In genomic region chr6:124966466-124967118, GRCm38 (mm10) we compare ENCODE assay signal across 8 mouse cellular contexts. TPM values are rescaled to one million over a fixed set of nuclear protein-coding genes. Genes with fewer than 3 reads are reported as not detected.
DNase-seq lines count a peak whose midpoint lies in the region; ATAC-seq and TF ChIP-seq lines count a peak whose summit lies in the region.

No protein-coding gene starts in this region.

- H3K9me3 ChIP-seq in heart, embryonic 15.5 days (replicated peaks), result no peaks in the 10 kb centered on the region
- no peaks in the 10 kb centered on the region; the same call in 1 of the 2 replicates for H3K9me3 ChIP-seq in liver, embryonic 11.5 days (ENCODE audit: control insufficient read depth, low read length)
- no peaks in the 10 kb centered on the region for H3K9me3 ChIP-seq in neural tube, embryonic 14.5 days (ENCODE audit: control insufficient read depth, low read length)

- no peaks in the 10 kb centered on the region for H3K36me3 ChIP-seq in kidney, adult 2 months (ENCODE audit: control insufficient read depth, insufficient read depth, low read length)
- H3K36me3 ChIP-seq in heart, embryonic 15.5 days, result 0 out of 2 replicates have a peak, but pooled peaks cover 1% of the 10 kb centered on the region
- H3K36me3 ChIP-seq in liver, embryonic 11.5 days (ENCODE audit: control insufficient read depth, insufficient read depth, low read length), result peaks cover 4% of the 10 kb centered on the region; the same call in 1 of the 2 replicates
- H3K36me3 ChIP-seq in neural tube, embryonic 14.5 days (ENCODE audit: control insufficient read depth, insufficient read depth, low read length), result 0 out of 2 replicates have a peak, but pooled peaks cover 8% of the 10 kb centered on the region

- TF ChIP-seq POLR2A in kidney, adult 2 months (IDR thresholded peaks at IDR 0.05; ENCODE audit: low read depth, low read length), result no peak

- 0 out of 2 replicates have a peak, but pooled peaks cover 5% of the 10 kb centered on the region for H3K4me1 ChIP-seq in kidney, adult 2 months (ENCODE audit: control insufficient read depth, insufficient read depth, low read length)
- peaks cover 19% of the 10 kb centered on the region for H3K4me1 ChIP-seq in heart, embryonic 15.5 days (replicated peaks)
- H3K4me1 ChIP-seq in liver, embryonic 11.5 days (replicated peaks; ENCODE audit: control insufficient read depth, insufficient read depth, low read length), result peaks cover 13% of the 10 kb centered on the region
- peaks cover 15% of the 10 kb centered on the region for H3K4me1 ChIP-seq in neural tube, embryonic 14.5 days (ENCODE audit: control insufficient read depth, insufficient read depth, low read length)

- no peaks in the 10 kb centered on the region for H3K27me3 ChIP-seq in kidney, adult 2 months (replicated peaks; ENCODE audit: control insufficient read depth, insufficient read depth, low read length)
- H3K27me3 ChIP-seq in heart, embryonic 15.5 days, result no peaks in the 10 kb centered on the region; the same call in 1 of the 2 replicates
- no peaks in the 10 kb centered on the region for H3K27me3 ChIP-seq in liver, embryonic 11.5 days (replicated peaks; ENCODE audit: control insufficient read depth, insufficient read depth, low read length)
- H3K27me3 ChIP-seq in neural tube, embryonic 14.5 days (ENCODE audit: control insufficient read depth, insufficient read depth, low read length), result no peaks in the 10 kb centered on the region

- H3K27ac ChIP-seq in kidney, adult 2 months (ENCODE audit: insufficient read depth, low read depth, low read length), result no peak overlapping the region
- no peak overlapping the region for H3K27ac ChIP-seq in heart, embryonic 15.5 days
- no peak overlapping the region for H3K27ac ChIP-seq in liver, embryonic 11.5 days (ENCODE audit: low read depth, low read length)
- H3K27ac ChIP-seq in neural tube, embryonic 14.5 days (ENCODE audit: low read depth, low read length), result no peak overlapping the region

- peak; percentile 27 for DNase-seq in kidney, adult 2 months
- DNase-seq in kidney, postnatal 10 days, result no peak
- peak; percentile 68 for DNase-seq in NIH3T3 (ENCODE audit: low read depth)
- DNase-seq in liver, embryonic 11.5 days (ENCODE audit: low spot score), result no peak
- no peak for DNase-seq in frontal cortex, adult 2 months (ENCODE audit: extremely low spot score in 1 of 2, low spot score in 1 of 2)

- no peak overlapping the region for H3K9ac ChIP-seq in heart, embryonic 15.5 days
- no peak overlapping the region; the same call in 1 of the 2 replicates for H3K9ac ChIP-seq in liver, embryonic 11.5 days (ENCODE audit: low read depth, low read length)
- no peak overlapping the region for H3K9ac ChIP-seq in neural tube, embryonic 14.5 days (replicated peaks; ENCODE audit: low read depth, low read length)

- 84% methylated on average over 7 of the region's 7 CpGs for WGBS in kidney, adult 2 months
- WGBS in heart, embryonic 15.5 days, result 95% methylated on average over 7 of the region's 7 CpGs
- 96% methylated on average over 7 of the region's 7 CpGs for WGBS in liver, embryonic 11.5 days
- 96% methylated on average over 7 of the region's 7 CpGs for WGBS in neural tube, embryonic 14.5 days

- peak overlapping the region; percentile 88 for H3K4me2 ChIP-seq in heart, embryonic 15.5 days
- peak overlapping the region; percentile 96 for H3K4me2 ChIP-seq in liver, embryonic 11.5 days
- H3K4me2 ChIP-seq in neural tube, embryonic 14.5 days (ENCODE audit: low read depth, low read length), result peak overlapping the region; percentile 94; the same call in 1 of the 2 replicates

- ATAC-seq in heart, embryonic 15.5 days (replicated peaks; ENCODE audit: insufficient number of reproducible peaks, insufficient read depth, low FRiP score, low read depth), result no peak
- no peak for ATAC-seq in liver, embryonic 11.5 days (replicated peaks; ENCODE audit: low FRiP score)
- ATAC-seq in neural tube, embryonic 14.5 days (ENCODE audit: low read depth), result no peak
- no peak for ATAC-seq in inflammation-experienced regulatory T-cells, adult 6 months

- TF ChIP-seq CTCF in kidney, adult 2 months (conservative IDR thresholded peaks at IDR 0.05; ENCODE audit: insufficient read depth, insufficient read length, low read depth, low read length), result peak; percentile 40; the same call in 1 of the 2 replicates

- H3K4me3 ChIP-seq in kidney, adult 2 months (ENCODE audit: insufficient read depth, low read depth, low read length), result no peak overlapping the region
- H3K4me3 ChIP-seq in heart, embryonic 15.5 days, result peak overlapping the region; percentile 73
- H3K4me3 ChIP-seq in liver, embryonic 11.5 days (ENCODE audit: low read depth, low read length), result peak overlapping the region; percentile 85
- no peak overlapping the region; the same call in 1 of the 2 replicates for H3K4me3 ChIP-seq in neural tube, embryonic 14.5 days (ENCODE audit: low read depth, low read length)

RNA-seq across cellular contexts. Expression of gene Cops7a, which starts 1.3 kb away (rescaled TPM):
- 268 and 276 TPM in 2 replicates for polyA plus RNA-seq in kidney, adult 2 months (2012; rRNA removed)
- polyA plus RNA-seq in heart, embryonic 15.5 days (2015; fragmentation: Nextera tagmentation; extraction: Ambion mirVana), result 129 and 139 TPM in 2 replicates
- 147 and 159 TPM in 2 replicates for polyA plus RNA-seq in liver, embryonic 11.5 days (2014; fragmentation: Nextera tagmentation; extraction: Ambion mirVana)
- polyA plus RNA-seq in neural tube, embryonic 14.5 days (2014; fragmentation: Nextera tagmentation; extraction: Ambion mirVana), result 89.5 and 93.8 TPM in 2 replicates
- polyA plus RNA-seq in inflammation-experienced regulatory T-cells, adult 6 months (2017; shearing (Covaris generic)), result 10 to 100 TPM; 36.7 to 65.7 (median 62.6) TPM
- polyA plus RNA-seq in frontal cortex, adult 2 months (2012; rRNA removed), result 261 and 265 TPM in 2 replicates

RNA-seq across cellular contexts. Expression of gene Pianp, which starts 29.9 kb away (rescaled TPM):
- polyA plus RNA-seq in kidney, adult 2 months (2012; rRNA removed), result 0.95 and 0.99 TPM in 2 replicates
- 0.62 and 1.1 TPM in 2 replicates for polyA plus RNA-seq in heart, embryonic 15.5 days (2015; fragmentation: Nextera tagmentation; extraction: Ambion mirVana)
- 0.30 and 0.40 TPM in 2 replicates for polyA plus RNA-seq in liver, embryonic 11.5 days (2014; fragmentation: Nextera tagmentation; extraction: Ambion mirVana)
- polyA plus RNA-seq in neural tube, embryonic 14.5 days (2014; fragmentation: Nextera tagmentation; extraction: Ambion mirVana), result 41.3 and 62.3 TPM in 2 replicates
- under 1 TPM in 2 of 3 experiments, not detected in 1; 0.46 to 0.48 TPM for polyA plus RNA-seq in inflammation-experienced regulatory T-cells, adult 6 months (2017; shearing (Covaris generic))
- 181 and 198 TPM in 2 replicates for polyA plus RNA-seq in frontal cortex, adult 2 months (2012; rRNA removed)

RNA-seq across cellular contexts. Expression of gene Mlf2, which starts 35.4 kb away (rescaled TPM):
- 402 and 403 TPM in 2 replicates for polyA plus RNA-seq in kidney, adult 2 months (2012; rRNA removed)
- 358 and 371 TPM in 2 replicates for polyA plus RNA-seq in heart, embryonic 15.5 days (2015; fragmentation: Nextera tagmentation; extraction: Ambion mirVana)
- 257 and 264 TPM in 2 replicates for polyA plus RNA-seq in liver, embryonic 11.5 days (2014; fragmentation: Nextera tagmentation; extraction: Ambion mirVana)
- polyA plus RNA-seq in neural tube, embryonic 14.5 days (2014; fragmentation: Nextera tagmentation; extraction: Ambion mirVana), result 560 and 584 TPM in 2 replicates
- polyA plus RNA-seq in inflammation-experienced regulatory T-cells, adult 6 months (2017; shearing (Covaris generic)), result 10 to 100 TPM; 35.6 to 70.5 (median 42.2) TPM
- 689 and 754 TPM in 2 replicates for polyA plus RNA-seq in frontal cortex, adult 2 months (2012; rRNA removed)

RNA-seq across cellular contexts. Expression of gene Zfp384, which starts 42.4 kb away (rescaled TPM):
- 37.8 and 45.7 TPM in 2 replicates for polyA plus RNA-seq in kidney, adult 2 months (2012; rRNA removed)
- polyA plus RNA-seq in heart, embryonic 15.5 days (2015; fragmentation: Nextera tagmentation; extraction: Ambion mirVana), result 9.0 and 12.4 TPM in 2 replicates
- polyA plus RNA-seq in liver, embryonic 11.5 days (2014; fragmentation: Nextera tagmentation; extraction: Ambion mirVana), result 7.6 and 7.9 TPM in 2 replicates
- polyA plus RNA-seq in neural tube, embryonic 14.5 days (2014; fragmentation: Nextera tagmentation; extraction: Ambion mirVana), result 12.3 and 16.5 TPM in 2 replicates
- 1 to 10 TPM; 4.0 to 7.5 (median 4.0) TPM for polyA plus RNA-seq in inflammation-experienced regulatory T-cells, adult 6 months (2017; shearing (Covaris generic))
- 49.5 and 54.7 TPM in 2 replicates for polyA plus RNA-seq in frontal cortex, adult 2 months (2012; rRNA removed)

RNA-seq across cellular contexts. Expression of gene Ptms, which starts 46.7 kb away (rescaled TPM):
- polyA plus RNA-seq in kidney, adult 2 months (2012; rRNA removed), result 1,732 and 2,839 TPM in 2 replicates
- polyA plus RNA-seq in heart, embryonic 15.5 days (2015; fragmentation: Nextera tagmentation; extraction: Ambion mirVana), result 255 and 294 TPM in 2 replicates
- 75.1 and 80.6 TPM in 2 replicates for polyA plus RNA-seq in liver, embryonic 11.5 days (2014; fragmentation: Nextera tagmentation; extraction: Ambion mirVana)
- polyA plus RNA-seq in neural tube, embryonic 14.5 days (2014; fragmentation: Nextera tagmentation; extraction: Ambion mirVana), result 664 and 670 TPM in 2 replicates
- 10 to 100 TPM in 2 of 3 experiments, 1 to 10 TPM in 1; 9.5 to 15.5 (median 12.1) TPM for polyA plus RNA-seq in inflammation-experienced regulatory T-cells, adult 6 months (2017; shearing (Covaris generic))
- 1,541 and 1,645 TPM in 2 replicates for polyA plus RNA-seq in frontal cortex, adult 2 months (2012; rRNA removed)

Comparison
In these comparisons a context has a peak if more than half of its experiments do, and no peak if none do; other contexts are left out.
1. DNase-seq: peak in kidney, adult 2 months (single experiment) and NIH3T3 (single experiment); none in kidney, postnatal 10 days (single experiment), liver, embryonic 11.5 days (single experiment) and frontal cortex, adult 2 months (0 of 2).
2. H3K4me3 ChIP-seq: peak in heart, embryonic 15.5 days (single experiment) and liver, embryonic 11.5 days (single experiment); none in kidney, adult 2 months (single experiment) and neural tube, embryonic 14.5 days (single experiment).
3. RNA of gene Pianp, which starts 29.9 kb away (polyA plus RNA-seq): 181 to 198 TPM in frontal cortex, adult 2 months and 41.3 to 62.3 TPM in neural tube, embryonic 14.5 days; 0.95 to 0.99 TPM in kidney, adult 2 months, 0.62 to 1.1 TPM in heart, embryonic 15.5 days, 0.46 to 0.48 TPM in inflammation-experienced regulatory T-cells, adult 6 months and 0.30 to 0.40 TPM in liver, embryonic 11.5 days; every median in the first group is over 10 times any median in the second.
4. Peak in every context shown above with its lines, with median percentiles within 50 percentile points of each other: H3K4me2 ChIP-seq.